Mouse (Mus musculus): ENCODE data around the gene Pth1r. TPM values are rescaled to one million over a fixed set of nuclear protein-coding genes. Genes with fewer than 3 reads are reported as not detected.

Pth1r gene
- 1 to 10 TPM; 5.6 to 6.5 TPM for total RNA-seq (2021)
- long read RNA-seq, experiment 1, transcript Pth1r-202 (15 exons, 2,219 nt): major isoform, 6 of 11 reads
- long read RNA-seq, experiment 1, partial matches to known transcripts: 1 of 11 reads
- long read RNA-seq, experiment 1, other reads (novel, unspliced or antisense): 2 of 11 reads
- long read RNA-seq, experiment 2, transcript Pth1r-202 (15 exons, 2,219 nt): major isoform, 10 of 13 reads
- long read RNA-seq, experiment 2, partial matches to known transcripts: 0 of 13 reads
- long read RNA-seq, experiment 2, other reads (novel, unspliced or antisense): 0 of 13 reads

DNA sequence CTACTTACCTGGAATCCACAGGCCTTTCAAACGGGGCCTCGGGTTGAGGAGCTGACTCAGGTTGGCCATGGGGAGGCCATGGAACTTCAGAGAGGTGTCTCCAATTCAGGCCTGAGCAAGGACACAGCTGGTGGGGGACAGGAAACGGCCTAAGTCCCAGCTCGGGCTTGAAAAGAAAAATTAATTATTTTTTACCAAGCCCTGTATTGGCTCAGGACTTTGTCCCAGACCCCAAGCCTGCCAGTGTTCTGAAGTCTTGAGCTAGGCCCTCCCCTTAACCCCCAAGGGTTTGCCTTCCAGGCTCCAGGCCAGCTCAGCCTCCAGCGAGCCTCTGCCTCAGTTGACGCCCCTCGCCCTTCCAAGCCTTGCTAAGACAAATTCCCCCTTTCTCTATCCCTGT, at the start of gene Pth1r:
TSS of gene Pth1r (minus strand) at position 185 of the 400 bp plus-strand sequence.
- no peak for DNase-seq (ENCODE audit: low spot score in 2 of 2)

DNA sequence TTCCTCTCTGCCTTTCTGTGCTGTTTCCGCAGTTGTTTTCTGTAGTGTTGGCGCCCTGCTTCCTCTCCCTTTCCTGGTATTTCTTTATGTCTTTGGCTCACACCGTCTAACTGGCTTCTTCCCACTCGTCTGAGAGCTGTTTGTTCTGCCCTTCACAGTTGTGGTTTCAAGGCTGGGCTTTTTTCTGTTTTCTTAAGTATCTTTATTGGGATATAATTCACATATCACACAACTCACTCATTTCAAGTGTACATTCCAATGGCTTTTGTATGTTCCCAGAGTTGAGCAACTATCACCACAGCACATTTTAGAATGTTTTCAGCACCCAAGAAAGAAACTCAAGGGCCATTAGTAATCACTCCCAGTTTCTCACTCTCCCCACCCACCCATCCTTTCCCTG, 43.5 kb upstream of the Pth1r start:
- DNase-seq (ENCODE audit: low spot score in 2 of 2): no peak

DNA sequence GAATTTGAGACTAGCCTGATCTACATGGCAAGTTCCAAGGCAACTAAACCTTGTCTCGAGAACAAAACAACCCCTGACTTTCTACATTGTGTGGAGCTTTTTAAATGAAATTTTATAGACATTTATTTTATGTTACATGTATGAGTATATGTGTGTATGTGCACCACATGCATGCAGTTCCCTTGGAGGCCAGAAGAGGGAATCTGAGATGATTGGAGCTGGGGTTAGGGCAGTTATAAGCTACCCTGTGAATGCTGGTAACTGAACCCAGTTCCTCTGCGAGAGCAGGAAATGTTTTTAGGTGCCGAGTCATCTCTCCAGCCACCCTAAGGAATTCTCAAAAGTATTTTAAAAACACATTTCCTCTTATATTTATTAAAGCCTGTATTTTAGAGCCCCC, 41.2 kb upstream of the Pth1r start:
- no peak for DNase-seq (ENCODE audit: low spot score in 2 of 2)

DNA sequence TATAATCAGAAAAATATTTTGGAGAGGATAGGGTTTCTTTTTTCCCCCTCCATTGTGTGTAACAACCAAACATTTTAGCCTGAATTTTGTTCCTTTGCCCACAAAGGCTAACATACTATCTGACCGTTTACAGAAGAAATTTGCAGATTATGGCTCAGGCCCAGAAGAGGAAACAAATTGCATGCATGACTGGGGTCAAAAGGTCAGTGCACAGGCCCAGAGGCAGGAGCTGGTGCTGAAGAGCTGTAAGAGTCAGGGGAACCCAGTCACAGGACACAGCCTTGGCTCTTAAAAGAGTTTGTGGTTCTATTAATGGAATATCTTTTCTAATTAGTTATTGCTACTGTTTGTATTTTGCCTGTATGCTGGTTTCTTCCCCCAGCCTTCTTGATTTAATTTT, 36.7 kb upstream of the Pth1r start:
- no peak for DNase-seq (ENCODE audit: low spot score in 2 of 2)

DNA sequence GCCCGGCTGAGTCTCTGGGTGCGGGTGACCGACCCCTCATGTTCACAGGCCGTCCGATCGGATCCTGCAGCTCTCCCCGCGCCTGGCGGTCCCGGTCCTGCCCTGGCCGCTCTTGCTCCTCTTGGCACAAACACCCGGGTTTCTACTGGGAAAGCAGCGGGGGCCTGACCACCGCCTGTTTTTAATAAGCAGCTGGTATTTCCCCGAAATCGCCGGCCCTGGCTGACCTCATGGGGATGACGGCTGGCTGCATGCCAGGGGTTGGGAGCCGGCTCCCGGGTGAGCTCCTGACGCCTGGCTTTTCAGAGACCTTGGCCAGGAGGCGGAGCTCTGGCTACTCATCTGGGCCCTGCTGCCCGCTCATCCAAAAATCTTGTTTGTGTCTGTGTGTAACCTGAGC, 34.8 kb upstream of the Pth1r start:
- peak; percentile 80 to 85 for DNase-seq (ENCODE audit: low spot score in 2 of 2)

DNA sequence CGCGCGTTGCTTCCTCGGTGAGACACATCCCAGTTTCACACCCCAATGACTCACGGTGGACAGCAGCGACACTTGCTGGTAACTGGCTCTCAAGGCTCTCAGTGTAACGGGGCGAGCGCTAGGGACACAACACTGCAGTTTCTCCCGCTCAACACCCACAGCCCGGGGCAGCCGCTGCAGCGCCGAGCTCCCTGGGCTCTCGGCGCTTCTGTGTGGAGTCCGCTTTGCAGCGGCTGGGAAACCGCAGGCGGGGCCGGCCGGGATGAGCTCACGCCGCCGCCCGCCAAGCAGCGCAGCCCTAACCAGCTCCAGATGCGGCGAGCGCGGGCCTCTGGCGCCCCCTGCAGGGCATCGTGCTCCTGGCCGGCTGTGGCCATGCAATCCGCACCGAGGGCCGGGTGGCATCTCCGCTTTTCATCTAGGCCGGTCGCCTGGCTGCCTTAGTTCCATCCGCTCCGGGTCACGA, 34.3 kb upstream of the Pth1r start:
- DNase-seq (ENCODE audit: low spot score in 2 of 2): peak; percentile 94 to 96

DNA sequence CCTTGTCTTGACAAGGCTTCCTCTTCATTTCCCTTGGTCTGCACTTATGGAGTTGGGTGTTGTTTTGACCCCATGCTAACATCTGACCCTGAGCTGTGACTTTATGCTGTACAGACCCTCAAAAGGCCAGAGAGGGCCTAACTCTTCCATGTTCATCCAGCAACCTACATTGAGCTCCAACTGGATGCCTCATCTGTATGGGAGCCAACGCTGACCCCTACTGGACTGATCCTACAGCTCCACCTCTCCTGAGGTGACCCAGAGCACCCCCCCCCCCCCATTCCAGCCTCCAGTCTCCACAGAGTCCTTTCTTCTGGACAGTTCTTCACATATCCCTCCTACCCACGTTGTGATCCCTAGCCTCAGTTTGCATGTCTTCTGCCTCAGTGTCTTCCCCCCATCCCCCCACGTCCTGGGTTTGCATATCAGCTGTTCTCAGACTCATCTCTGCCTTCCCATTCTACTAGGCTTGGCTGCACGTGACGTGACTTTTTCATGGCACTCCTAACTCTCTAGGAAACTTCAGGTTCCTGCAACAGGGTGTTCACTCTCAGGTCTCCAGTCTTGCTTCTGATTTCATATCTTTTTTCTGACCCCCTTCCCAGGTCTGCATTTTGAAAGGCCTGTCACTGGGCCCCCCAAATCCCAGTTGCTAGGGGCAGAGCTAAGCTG, 32.4 kb upstream of the Pth1r start:
- DNase-seq (ENCODE audit: low spot score in 2 of 2): no peak

DNA sequence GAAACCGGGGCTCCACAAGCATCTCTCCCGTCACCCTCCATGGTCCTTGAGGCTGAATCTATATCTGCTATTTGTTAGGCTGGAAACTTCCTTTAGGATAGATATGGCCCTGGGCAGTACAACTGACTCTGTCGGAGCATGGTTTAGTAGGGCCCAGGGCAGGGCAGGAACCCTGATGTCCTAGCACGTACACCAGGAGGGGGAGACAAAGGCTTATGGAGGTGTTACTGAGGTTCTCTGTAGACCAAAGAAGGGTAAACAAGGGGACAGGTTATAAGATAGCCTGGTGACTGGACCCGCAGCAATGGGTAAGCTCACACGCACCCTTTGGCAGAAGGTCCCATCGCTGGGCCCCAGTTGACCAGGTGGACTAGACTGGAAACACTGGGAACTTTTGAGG, 31.6 kb upstream of the Pth1r start:
- no peak for DNase-seq (ENCODE audit: low spot score in 2 of 2)

DNA sequence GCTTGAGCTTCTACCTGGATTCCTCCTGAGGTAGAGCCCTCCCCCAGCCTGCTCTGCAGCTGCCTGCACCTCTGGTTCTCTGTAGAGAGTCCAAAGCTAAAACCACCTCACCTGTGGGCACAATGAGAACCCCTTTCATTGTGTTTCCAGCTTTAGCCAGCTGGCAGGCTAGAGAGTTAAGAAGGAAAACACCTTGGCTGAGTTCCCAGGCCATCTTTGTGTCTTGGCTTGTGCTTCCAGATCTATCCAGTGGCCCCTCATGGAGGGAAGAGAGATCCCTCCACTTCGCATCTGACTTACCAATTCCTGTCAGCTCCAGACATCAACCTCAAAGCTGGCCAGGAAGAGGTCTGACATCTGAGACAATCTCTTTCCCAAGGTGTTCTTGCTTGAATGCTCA, 31.2 kb upstream of the Pth1r start:
- DNase-seq (ENCODE audit: low spot score in 2 of 2): no peak

DNA sequence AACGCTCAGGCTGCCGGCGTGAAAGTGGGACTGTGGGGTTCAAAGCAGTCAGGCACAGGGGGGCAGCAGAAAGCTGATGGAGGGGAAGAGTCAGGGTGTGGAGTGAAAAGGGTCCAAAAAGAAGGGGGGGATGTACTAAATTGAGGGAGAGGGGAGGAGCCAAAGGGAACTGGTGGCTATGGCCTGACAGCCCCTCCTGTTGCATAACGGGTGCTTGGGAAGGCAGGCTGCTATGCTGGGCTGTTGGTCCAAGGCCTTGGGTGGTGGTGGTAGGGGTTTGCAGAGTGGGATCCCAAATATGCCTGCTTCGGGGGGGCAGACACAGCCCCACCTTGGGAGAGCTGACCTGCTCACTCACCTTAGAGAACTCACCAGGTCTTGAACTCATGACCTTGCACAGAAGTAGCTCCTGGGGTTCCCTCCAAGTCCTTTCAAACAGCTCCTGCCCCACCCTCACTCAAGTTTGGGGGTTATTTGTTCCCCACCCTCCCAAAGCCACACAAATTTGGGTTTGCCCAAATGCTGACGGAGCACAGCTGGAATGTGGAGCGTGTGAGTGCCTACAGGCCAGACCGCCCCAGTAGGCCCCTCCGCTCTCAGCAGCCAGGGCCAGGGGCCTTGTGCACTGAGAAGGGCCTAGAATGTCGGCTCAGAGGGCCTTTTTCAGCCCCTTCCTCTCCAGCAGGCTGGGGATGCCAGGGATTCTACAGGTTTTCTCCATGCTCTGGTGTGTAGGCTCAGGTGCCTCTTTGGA, 28.5 kb upstream of the Pth1r start:
- DNase-seq (ENCODE audit: low spot score in 2 of 2): no peak

DNA sequence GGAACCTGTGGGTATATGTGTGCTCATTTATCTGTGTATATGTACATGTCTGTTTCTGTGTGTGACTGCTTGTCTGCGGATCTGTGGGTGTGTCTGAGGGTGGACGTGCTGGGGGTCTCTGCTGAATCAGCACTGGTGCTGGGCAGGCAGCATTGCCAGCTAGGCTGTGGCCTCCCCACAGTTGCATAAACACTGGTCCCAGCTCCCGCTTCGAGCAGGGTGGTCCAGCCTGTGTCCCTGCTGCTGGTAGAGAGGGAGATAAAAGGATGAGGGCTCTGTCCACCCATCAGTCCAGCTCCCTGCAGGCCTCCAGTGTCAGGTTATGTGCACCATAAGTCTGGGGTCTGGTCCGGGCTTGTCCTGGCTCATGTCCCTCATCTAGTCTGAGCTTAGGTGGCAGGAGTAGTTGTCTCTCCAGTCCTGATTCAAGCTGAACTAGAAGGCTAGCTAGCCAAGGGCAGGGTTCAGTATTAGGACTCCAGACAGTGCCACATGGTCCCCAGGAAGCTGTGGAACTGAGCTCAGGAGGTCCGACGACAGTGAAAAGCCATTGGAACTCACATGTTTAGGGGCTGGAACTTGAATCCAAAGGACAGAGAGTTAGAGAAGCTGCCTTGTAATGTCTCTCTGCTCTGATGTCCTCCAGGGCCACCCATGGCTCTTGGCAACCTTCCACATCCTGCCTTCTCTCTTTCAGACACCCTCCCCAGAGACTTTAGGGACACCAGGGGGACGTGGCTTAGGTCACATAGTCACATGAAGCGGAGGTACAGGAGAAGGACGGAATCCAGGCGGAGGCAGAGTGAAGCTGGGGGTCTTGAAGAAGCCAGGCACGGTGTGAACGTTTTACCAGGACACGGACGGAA, 27.7 kb upstream of the Pth1r start:
- DNase-seq (ENCODE audit: low spot score in 2 of 2): no peak

DNA sequence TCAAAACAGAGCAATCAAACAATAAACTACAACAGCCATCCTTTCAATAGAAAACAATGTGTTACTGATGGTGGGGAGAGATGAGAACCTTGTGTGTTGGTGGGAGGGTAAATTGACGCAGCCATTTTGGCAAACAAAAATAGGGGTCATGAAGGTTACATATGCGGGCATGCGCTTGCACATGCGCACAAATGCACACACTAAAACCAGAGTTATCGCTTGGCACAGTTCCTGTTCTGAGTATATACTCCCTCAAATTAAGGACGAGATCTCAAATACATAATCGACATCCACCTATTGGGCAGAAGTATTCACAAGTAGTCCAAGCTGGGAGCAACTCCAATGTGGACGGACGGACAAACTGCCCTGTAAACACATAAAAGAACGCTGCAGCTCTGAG, 25.4 kb upstream of the Pth1r start:
- no peak for DNase-seq (ENCODE audit: low spot score in 2 of 2)

DNA sequence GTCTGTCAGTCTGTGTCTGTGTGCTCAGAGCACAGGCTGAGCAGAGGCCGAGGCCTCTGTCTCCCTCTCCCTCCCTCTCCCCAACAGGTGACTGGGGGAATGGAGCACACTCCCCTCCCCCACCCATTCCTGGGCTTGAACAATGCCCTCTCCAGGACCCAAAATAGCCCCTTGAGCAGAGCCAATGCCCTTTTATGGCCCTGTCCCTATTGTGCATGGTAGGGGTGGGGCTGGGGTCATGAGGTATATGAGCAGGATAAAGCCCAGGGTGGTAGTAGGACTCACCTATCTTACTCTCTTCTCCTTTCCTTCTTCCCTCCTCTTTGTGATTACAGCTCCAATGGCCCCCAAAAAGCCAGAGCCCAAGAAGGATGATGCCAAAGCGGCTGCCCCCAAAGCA, 16.5 kb upstream of the Pth1r start:
- DNase-seq (ENCODE audit: low spot score in 2 of 2): no peak

DNA sequence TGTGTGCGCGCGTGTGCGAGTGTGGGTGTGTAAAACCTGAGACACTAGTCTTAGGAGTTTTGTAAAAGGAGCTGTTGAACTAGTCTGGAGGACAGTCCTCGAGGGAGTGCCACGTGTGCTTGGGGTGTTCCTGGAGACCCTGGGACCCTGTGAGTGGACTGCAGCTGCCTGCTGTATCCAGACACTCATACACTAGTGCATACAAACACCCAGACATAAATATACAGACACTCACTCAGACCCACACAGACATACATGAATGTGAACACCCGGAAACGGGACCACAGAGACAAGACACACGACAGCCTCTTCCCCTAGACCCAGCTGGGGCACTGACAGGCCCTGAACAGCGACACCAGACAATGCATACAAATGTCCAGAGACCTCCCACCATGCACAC, 15.8 kb upstream of the Pth1r start:
- DNase-seq (ENCODE audit: low spot score in 2 of 2): no peak

DNA sequence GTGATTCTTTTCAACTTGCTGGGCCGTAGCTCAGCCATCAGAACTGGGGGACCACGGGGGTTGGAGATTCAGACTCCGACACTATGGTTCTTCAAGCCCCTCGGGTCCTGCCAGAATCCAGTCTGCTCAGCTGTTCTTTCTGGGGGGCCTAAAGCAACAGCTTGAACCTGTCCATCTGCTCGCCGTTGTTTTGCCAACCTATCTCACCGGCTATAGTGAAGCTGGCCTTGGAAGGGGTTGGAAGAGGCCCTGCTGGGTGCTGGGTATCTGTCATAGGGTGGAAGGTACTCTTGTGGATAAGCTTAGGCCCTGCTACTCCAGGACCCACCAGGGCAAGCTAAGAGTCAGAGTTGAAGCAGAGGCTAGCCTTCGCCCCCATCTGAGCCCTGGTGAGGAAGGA, 13.9 kb upstream of the Pth1r start:
- no peak for DNase-seq (ENCODE audit: low spot score in 2 of 2)

DNA sequence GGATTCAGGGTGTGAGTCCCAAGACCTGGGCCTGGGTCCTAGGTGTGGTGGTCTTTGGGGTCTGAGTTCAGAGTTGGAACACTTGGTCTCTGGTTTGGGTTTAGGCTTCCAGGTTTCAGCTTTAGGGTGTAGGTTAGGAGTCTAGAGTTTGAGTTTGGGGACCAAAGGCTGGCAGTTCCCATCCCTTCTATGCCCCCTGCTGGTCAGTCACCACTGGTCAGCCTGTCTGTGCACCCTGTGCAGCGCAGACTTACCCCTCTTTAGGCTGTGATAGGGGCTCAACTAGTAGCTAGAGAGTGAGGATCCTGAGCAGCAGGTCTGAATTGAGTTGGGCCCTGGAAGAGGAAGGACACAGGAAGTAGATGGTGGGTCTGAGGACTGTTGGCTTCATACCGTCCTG, 12.3 kb upstream of the Pth1r start:
- peak in 1 of 2 experiments; percentile 43 for DNase-seq (ENCODE audit: low spot score in 2 of 2)

DNA sequence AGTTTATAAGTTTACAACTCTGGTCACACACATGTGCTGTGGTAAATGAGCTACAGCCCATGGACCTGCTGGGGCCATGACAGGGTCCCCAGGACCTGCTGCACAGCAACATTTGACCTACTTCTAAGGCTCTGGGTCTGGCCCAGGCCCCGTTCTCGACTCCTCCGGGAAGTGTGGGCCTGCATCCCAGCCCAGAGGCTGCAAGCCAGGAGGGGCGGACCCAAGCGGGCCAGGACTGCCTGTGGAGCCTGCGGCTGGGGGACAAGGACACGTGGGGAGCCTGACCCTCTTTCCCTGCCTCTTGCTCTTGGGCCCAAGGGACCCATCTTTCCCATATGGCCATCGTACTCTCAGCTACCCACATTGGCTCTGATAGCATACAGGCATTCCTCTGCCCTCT, 11.7 kb upstream of the Pth1r start:
- peak; percentile 40 to 41 for DNase-seq (ENCODE audit: low spot score in 2 of 2)

DNA sequence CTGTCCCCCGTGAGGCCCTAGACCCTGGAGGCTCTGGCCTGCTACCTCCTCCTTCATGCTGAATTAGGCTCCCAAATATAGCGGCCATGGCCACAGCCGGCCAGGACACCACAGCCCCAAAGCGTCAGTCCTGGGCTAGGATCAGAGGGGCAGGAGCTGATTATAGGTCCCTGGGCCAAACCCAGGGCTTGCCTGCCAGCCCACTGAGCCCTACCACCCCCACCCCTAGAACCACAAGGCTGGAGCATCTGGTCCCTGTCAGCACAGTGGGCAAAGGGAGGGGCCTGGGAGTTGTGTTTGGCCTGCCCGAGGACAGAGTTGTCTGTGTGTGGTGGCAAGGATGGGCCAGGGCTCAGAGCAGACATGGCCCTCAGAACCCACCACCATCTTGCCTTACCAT, 10.9 kb upstream of the Pth1r start:
- no peak for DNase-seq (ENCODE audit: low spot score in 2 of 2)

DNA sequence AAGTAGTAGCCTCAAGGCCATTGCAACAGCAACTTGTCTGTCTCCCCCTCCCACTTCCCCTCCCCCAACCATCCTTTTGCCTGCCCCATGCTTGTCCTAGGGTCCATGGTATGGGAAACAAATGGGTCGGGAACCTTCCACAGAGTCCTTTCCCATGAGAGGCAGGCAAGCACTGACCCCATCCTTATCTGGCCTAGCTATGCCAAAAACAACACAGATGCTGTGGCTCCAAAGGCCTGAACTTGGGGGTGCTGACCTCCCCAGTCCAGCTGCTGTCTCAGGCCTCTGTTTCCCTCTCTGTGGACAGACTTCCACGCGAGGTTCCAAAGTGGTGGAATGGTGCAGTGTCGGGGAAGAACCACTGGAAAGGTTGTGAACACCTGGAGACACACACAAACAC, 6.8 kb upstream of the Pth1r start:
- no peak for DNase-seq (ENCODE audit: low spot score in 2 of 2)

DNA sequence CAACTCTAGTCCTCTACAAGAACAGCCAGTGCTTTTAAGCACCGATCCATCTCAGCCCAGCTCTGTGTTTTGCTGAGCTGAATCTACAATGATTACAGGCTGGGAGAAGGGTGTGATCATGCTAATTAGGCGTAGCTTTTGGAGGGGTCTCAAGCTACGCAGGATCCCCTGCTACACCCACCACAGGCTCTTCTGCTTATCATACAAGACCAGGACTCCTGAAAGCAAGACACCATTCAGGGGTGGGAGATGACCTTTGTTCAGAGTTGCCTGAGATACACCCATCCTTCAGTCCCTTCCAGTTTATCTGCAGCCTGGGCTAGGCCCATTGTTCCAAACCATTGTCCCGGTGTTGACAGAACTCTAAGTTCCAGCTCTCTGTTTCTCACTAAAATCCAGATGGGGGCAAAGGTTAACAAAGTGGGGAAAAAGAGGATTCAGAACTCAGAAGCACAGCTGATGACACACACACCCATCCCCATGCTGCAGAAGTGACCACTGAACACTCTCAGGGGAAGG, 6.0 kb upstream of the Pth1r start:
- DNase-seq (ENCODE audit: low spot score in 2 of 2): no peak

DNA sequence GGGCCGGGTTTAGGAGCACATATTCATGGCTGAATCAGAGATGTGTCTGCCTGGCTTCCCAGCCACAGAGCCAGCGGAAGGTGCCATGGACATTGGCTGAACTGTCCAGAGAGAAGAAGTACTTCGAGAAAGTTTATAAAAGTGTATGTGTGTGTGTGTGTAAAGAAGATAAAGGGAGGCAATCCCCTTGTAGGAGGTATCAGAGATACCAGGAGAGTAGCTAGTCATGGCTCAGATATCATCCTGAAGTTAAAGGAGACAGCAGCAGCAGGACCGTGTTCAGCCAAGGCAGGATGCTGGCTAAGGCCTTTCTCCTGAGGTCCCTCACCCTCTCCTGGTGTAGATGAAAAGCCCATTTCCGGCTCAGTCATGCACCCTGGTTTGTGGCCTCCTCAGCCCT, 4.5 kb upstream of the Pth1r start:
- DNase-seq (ENCODE audit: low spot score in 2 of 2): no peak
